Mouse (Mus musculus) MEL-GATA-1-ER (cell line): Measurements from ENCODE around the gene Lrrfip1.

ENCODE experiments used
- DNase-seq: peaks from one replicate; pipeline ENCODE4 v3.0.0-alpha.2; 2012; ENCODE audit warnings: low read depth; ENCODE audit errors: extremely low read depth

Lrrfip1 gene

DNA sequence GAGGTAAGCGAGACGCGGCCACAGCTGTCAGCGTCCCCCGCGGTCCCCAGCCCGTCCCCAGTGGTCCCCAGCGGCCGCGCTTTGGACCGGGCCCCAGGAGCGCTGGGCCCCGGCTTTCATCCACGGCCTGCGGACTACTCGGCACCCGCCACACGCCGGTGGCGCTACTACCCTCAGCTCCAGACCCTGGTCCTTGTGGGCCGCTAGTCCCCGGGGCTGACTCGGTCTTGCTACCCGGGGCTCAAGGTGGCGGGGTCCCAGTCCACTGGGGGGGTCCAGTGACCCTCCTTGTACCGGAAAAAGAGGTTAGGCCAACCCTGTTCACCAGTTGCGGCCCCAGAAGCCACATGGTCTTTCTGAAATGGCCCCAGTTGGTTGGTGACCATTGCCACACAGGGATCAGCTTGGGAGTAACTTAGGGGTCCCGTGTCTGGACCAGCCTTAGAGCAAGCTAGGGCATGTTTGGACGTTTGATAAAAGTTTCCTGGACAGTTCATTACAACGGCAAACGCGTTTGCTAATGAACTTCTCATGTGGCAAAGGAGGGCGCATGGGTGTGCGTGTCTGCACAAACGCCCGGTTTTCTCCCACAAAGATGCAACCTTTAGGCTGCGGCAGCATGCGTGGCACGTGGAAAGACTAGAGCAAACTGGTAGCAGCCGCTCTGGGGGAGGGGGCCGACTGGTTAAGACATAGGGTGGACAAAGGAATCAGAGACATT lies 514 bp downstream of the Lrrfip1 start:
- DNase-seq = no peak

DNA sequence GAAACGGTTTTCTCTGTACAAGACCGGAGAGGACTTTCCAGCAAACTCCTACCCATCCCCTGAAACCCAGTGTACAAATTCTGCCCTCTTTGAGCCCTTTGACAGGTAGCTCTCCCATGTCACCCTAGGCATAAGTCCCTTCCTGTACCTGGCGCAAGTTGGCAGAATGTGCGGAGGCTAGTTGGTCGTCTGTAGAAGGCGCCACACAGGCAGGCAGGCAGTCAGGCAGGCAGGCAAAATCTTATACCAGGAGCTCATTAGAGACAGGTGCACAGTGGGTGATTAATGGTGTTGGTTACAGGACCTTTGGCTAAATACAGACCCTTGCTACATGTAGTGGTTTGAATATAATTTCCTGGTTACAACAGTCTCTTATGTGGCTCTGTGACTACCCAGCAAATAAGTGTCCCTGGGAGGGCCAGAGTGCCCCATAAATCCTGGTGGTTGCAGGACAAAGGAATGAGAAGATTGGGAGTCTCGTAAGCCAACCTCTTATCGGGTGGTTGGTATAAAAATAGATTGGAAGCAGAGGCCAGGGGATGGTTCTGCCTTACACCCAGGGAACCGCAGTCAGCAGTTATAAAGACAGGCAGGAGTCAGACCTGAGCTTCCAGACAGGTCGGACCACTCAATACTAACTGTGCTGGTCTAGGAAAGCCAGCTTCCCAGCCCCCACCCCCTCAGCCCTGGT lies 1.5 kb downstream of the Lrrfip1 start:
- no peak for DNase-seq

- DNase-seq = no peak
Observed at GRCm38 (mm10) chr1:91001101-91001500, 2.6 kb downstream of the Lrrfip1 start.

- DNase-seq = no peak
Observed at GRCm38 (mm10) chr1:91001871-91002539, 3.5 kb downstream of the Lrrfip1 start.

GRCm38 (mm10) chr1:91002641-91003040 lies 4.1 kb downstream of the Lrrfip1 start:
- no peak for DNase-seq

- DNase-seq = no peak
Observed at GRCm38 (mm10) chr1:91003522-91004253, 5.2 kb downstream of the Lrrfip1 start.

GRCm38 (mm10) chr1:91006037-91006436 lies 7.5 kb downstream of the Lrrfip1 start:
- no peak for DNase-seq

DNA sequence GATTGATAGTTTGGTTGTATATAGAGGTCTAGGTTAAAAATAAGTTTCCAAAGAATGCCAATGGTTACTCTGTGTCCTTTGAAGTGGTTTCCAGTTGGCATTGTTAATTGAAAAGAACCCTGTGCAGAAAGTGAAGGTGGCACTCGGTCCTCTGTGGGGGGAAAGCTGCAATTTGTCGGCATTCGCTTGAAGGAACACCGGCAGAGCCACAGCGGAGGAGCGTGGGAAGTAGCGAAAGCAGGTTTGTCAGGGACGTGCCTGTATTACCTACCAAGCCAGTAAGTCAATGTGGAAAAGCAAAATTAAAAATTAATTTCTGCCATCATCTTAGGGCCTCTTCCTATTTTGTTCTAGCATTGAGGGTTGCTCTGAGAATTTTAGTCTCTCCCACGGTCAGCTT lies 8.2 kb downstream of the Lrrfip1 start:
- no peak for DNase-seq

- DNase-seq = no peak
Observed at GRCm38 (mm10) chr1:91008147-91008682, 9.7 kb downstream of the Lrrfip1 start.

DNA sequence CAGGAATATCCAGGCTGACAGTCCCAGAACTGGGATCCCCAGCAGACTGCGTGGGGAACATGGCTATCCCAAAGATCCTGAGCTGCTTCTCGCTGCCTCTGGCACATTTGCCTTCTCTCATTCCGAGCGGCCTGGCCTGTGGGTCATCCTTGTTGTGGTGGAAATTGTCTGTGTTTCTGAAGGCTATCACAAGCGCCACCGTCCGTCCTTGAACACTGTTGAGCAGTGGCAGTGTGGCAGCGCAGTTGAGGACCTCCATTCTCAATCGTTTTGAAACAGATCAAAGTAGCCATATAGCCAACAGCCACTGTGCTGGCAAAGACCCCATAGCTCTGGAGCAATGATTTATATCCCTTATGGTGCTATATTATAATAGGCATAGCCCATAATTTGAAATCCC lies 10.2 kb downstream of the Lrrfip1 start:
- no peak for DNase-seq

GRCm38 (mm10) chr1:91009266-91009665 lies 10.7 kb downstream of the Lrrfip1 start:
- no peak for DNase-seq

DNA sequence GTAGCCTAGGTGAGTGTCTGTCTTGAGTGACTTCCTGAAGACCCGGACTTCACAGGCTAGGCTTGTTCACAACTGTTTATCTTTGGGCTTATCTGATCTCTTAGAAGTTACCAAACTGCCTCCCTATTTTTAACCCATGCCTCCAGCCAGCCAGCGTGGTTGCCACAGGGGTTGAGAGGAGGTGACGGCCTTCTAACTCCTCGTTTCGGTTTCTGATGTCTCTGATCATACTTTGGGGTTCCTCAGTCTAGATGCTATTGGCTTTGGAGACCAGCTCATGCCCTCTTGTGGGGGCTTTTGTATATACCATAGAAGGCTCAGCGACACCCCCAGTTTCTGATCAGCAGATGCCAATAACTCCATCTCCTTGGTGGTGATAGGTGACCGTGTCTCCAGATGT lies 11.7 kb downstream of the Lrrfip1 start:
- no peak for DNase-seq

GRCm38 (mm10) chr1:91010716-91011115 lies 12.2 kb downstream of the Lrrfip1 start:
- no peak for DNase-seq

GRCm38 (mm10) chr1:91011336-91011735 lies 12.8 kb downstream of the Lrrfip1 start:
- DNase-seq = no peak

DNA sequence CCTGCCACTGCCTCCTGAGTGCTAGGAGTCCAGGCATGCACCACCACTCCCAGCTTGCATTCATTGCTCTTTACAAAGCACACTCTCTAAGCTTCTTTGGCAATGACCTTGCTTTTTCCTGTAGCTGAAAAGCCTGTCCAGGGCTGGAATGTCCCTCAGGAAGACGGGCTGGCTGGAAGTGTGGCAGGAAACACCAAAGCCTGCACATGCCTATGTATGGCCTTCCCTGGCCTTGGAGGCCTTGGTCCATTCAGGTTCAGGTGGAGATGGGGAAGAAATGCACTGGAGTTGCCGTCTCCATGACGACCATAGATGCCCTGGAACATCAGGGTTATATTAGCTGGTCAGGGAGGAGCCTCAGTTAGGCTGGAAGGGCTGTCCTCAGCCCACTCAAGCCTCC lies 15.3 kb downstream of the Lrrfip1 start:
- no peak for DNase-seq

GRCm38 (mm10) chr1:91015571-91015970 lies 17.0 kb downstream of the Lrrfip1 start:
- DNase-seq = no peak

- DNase-seq = no peak
Observed at GRCm38 (mm10) chr1:91017111-91017758, 18.7 kb downstream of the Lrrfip1 start.

GRCm38 (mm10) chr1:91019346-91019745 lies 20.8 kb downstream of the Lrrfip1 start:
- DNase-seq = no peak

GRCm38 (mm10) chr1:91021304-91021703 lies 22.8 kb downstream of the Lrrfip1 start:
- no peak for DNase-seq

DNA sequence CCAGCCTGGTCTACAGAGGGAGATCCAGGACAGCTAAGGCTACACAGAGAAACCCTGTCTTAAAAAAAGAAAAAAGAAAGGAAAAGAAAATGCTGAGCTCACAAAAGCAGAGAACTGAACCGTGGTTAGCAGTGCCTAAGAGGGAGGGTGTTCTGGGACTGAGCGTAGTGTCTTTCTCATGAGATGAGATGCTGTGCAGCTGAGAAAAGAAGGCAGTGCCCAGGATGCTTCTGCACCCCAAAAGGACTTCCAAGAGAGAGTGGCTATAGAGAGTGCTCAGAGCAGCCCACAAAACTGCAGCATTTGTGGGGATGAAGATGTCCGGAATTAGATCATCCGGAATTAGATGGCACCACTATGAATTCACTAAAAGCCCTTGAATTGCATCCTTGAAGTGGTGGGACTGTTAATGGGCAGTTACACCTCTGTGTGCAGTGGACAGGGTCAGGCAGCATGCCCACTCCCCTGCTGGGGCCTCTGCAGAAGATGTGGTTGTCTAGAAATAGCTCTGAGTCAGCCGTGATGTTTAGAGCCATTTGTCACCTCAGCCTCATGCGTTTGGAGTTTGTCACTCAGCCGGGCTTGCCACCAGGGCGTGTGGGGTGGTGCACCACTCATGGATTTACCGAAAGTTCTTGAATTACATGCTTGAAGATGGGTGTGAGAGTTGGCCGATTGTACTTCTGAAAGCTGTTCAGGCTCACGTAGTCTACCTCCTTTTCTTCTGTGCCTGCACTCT lies 23.8 kb downstream of the Lrrfip1 start:
- DNase-seq = no peak
